Mouse (Mus musculus): ENCODE data around the gene Oma1. TPM values are rescaled to one million over a fixed set of nuclear protein-coding genes. Genes with fewer than 3 reads are reported as not detected.
A peak's percentile ranks its signal among the peaks of the same experiment; 100 is the strongest.

The Oma1 gene
- polyA plus RNA-seq, 1 experiment from 2014 or later, result 11.4 TPM

- peak; percentile 12 for DNase-seq
- Histone ChIP-seq H3K4me3 (ENCODE audit: low read depth, low read length) (no peak overlapping the region), H3K9me3 (ENCODE audit: low read length) (no peaks in the 10 kb centered on the region), H3K27ac (ENCODE audit: low read depth) (no peak overlapping the region), H3K27me3 (ENCODE audit: insufficient read depth, low read length) (no peaks in the 10 kb centered on the region), H3K9ac (replicated peaks) (no peak overlapping the region), H3K4me1 (ENCODE audit: insufficient read depth) (peaks cover 12% of the 10 kb centered on the region), H3K4me2 (ENCODE audit: low read depth, low read length) (no peak overlapping the region), H3K36me3 (replicated peaks; ENCODE audit: insufficient read depth, low read length) (no peaks in the 10 kb centered on the region)
- TF ChIP-seq CTCF (IDR thresholded peaks at IDR 0.05; ENCODE audit: low read depth) (peak; percentile 72), EP300 (IDR thresholded peaks at IDR 0.05; ENCODE audit: low read depth) (no peak)
- ATAC-seq, result 0 out of 2 replicates have a peak, but pooled peaks have one; percentile 15
- WGBS (ENCODE audit: insufficient replicate concordance), result 70% methylated on average over 2 of the region's 2 CpGs
These were observed 32.4 kb downstream of the Oma1 start for GRCm38 (mm10) chr4:103346058-103346457.

- peaks cover 7% of the 10 kb centered on the region for H3K4me1 ChIP-seq (ENCODE audit: insufficient read depth)
- ATAC-seq, result peak; percentile 50
- peak; percentile 6 for DNase-seq
- H3K9me3 ChIP-seq (ENCODE audit: low read length), result no peaks in the 10 kb centered on the region
- H3K27ac ChIP-seq (ENCODE audit: low read depth), result no peak overlapping the region; the same call in 1 of the 2 replicates
- no peak overlapping the region for H3K4me2 ChIP-seq (ENCODE audit: low read depth, low read length)
- H3K27me3 ChIP-seq (ENCODE audit: insufficient read depth, low read length), result no peaks in the 10 kb centered on the region
- WGBS (ENCODE audit: insufficient replicate concordance), result 62% methylated on average over 5 of the region's 5 CpGs
- no peak overlapping the region for H3K4me3 ChIP-seq (ENCODE audit: low read depth, low read length)
- H3K36me3 ChIP-seq (replicated peaks; ENCODE audit: insufficient read depth, low read length), result no peaks in the 10 kb centered on the region
- TF ChIP-seq EP300 (IDR thresholded peaks at IDR 0.05; ENCODE audit: low read depth) (no peak), CTCF (IDR thresholded peaks at IDR 0.05; ENCODE audit: low read depth) (no peak)
- H3K9ac ChIP-seq (replicated peaks), result no peak overlapping the region
These were observed 33.2 kb downstream of the Oma1 start for GRCm38 (mm10) chr4:103346849-103347248.

- no peaks in the 10 kb centered on the region for H3K9me3 ChIP-seq (ENCODE audit: low read length)
- H3K27me3 ChIP-seq (ENCODE audit: insufficient read depth, low read length), result no peaks in the 10 kb centered on the region
- WGBS (ENCODE audit: insufficient replicate concordance), result 76% methylated on average over 4 of the region's 4 CpGs
- TF ChIP-seq EP300 (IDR thresholded peaks at IDR 0.05; ENCODE audit: low read depth) (no peak), CTCF (IDR thresholded peaks at IDR 0.05; ENCODE audit: low read depth) (peak; percentile 42)
- no peak overlapping the region for H3K27ac ChIP-seq (ENCODE audit: low read depth)
- ATAC-seq (no peak), DNase-seq (peak; percentile 16)
- no peak overlapping the region for H3K9ac ChIP-seq (replicated peaks)
- no peak overlapping the region for H3K4me3 ChIP-seq (ENCODE audit: low read depth, low read length)
- no peak overlapping the region for H3K4me2 ChIP-seq (ENCODE audit: low read depth, low read length)
- H3K4me1 ChIP-seq (ENCODE audit: insufficient read depth), result no peaks in the 10 kb centered on the region
- peaks cover 2% of the 10 kb centered on the region for H3K36me3 ChIP-seq (replicated peaks; ENCODE audit: insufficient read depth, low read length)
These were observed 35.6 kb downstream of the Oma1 start for GRCm38 (mm10) chr4:103349219-103349618.

- ATAC-seq, result no peak
These were observed 39.3 kb downstream of the Oma1 start for GRCm38 (mm10) chr4:103352926-103353325.

GRCm38 (mm10) chr4:103357457-103357856 is 43.8 kb downstream of the Oma1 start:
- no peaks in the 10 kb centered on the region for H3K27me3 ChIP-seq (ENCODE audit: insufficient read depth, low read length)
- H3K4me1 ChIP-seq (ENCODE audit: insufficient read depth), result no peaks in the 10 kb centered on the region
- H3K4me3 ChIP-seq (ENCODE audit: low read depth, low read length), result no peak overlapping the region
- no peaks in the 10 kb centered on the region for H3K9me3 ChIP-seq (ENCODE audit: low read length)
- DNase-seq, result no peak
- 92% methylated on average over 3 of the region's 3 CpGs for WGBS (ENCODE audit: insufficient replicate concordance)
- TF ChIP-seq EP300 (IDR thresholded peaks at IDR 0.05; ENCODE audit: low read depth) (no peak), CTCF (IDR thresholded peaks at IDR 0.05; ENCODE audit: low read depth) (no peak)
- H3K4me2 ChIP-seq (ENCODE audit: low read depth, low read length), result no peak overlapping the region
- H3K9ac ChIP-seq (replicated peaks), result no peak overlapping the region
- peaks cover 5% of the 10 kb centered on the region for H3K36me3 ChIP-seq (replicated peaks; ENCODE audit: insufficient read depth, low read length)
- no peak for ATAC-seq
- no peak overlapping the region for H3K27ac ChIP-seq (ENCODE audit: low read depth)

More at GRCm38 (mm10) chr4:103352926-103353325, 39.3 kb downstream of the Oma1 start:
- H3K36me3 ChIP-seq (replicated peaks; ENCODE audit: insufficient read depth, low read length), result peaks cover 5% of the 10 kb centered on the region
- H3K27ac ChIP-seq (ENCODE audit: low read depth), result no peak overlapping the region
- WGBS (ENCODE audit: insufficient replicate concordance), result 87% methylated on average over 5 of the region's 5 CpGs
- no peaks in the 10 kb centered on the region for H3K4me1 ChIP-seq (ENCODE audit: insufficient read depth)
- H3K9ac ChIP-seq (replicated peaks), result no peak overlapping the region
- no peak for DNase-seq
- H3K4me3 ChIP-seq (ENCODE audit: low read depth, low read length), result no peak overlapping the region
- no peaks in the 10 kb centered on the region for H3K9me3 ChIP-seq (ENCODE audit: low read length)
- H3K4me2 ChIP-seq (ENCODE audit: low read depth, low read length), result no peak overlapping the region
- TF ChIP-seq CTCF (IDR thresholded peaks at IDR 0.05; ENCODE audit: low read depth) (no peak), EP300 (IDR thresholded peaks at IDR 0.05; ENCODE audit: low read depth) (no peak)
- H3K27me3 ChIP-seq (ENCODE audit: insufficient read depth, low read length), result no peaks in the 10 kb centered on the region

GRCm38 (mm10) chr4:103358941-103359448 is 45.4 kb downstream of the Oma1 start:
- Histone ChIP-seq H3K9ac (replicated peaks) (no peak overlapping the region), H3K4me1 (ENCODE audit: insufficient read depth) (no peaks in the 10 kb centered on the region), H3K36me3 (replicated peaks; ENCODE audit: insufficient read depth, low read length) (peaks cover 3% of the 10 kb centered on the region; the same call in 1 of the 2 replicates), H3K4me2 (ENCODE audit: low read depth, low read length) (no peak overlapping the region), H3K4me3 (ENCODE audit: low read depth, low read length) (no peak overlapping the region), H3K27me3 (ENCODE audit: insufficient read depth, low read length) (no peaks in the 10 kb centered on the region), H3K27ac (ENCODE audit: low read depth) (no peak overlapping the region), H3K9me3 (ENCODE audit: low read length) (no peaks in the 10 kb centered on the region)
- DNase-seq (no peak), ATAC-seq (no peak)
- 69% methylated on average over 9 of the region's 9 CpGs for WGBS (ENCODE audit: insufficient replicate concordance)
- TF ChIP-seq CTCF (IDR thresholded peaks at IDR 0.05; ENCODE audit: low read depth), result no peak
- no peak for TF ChIP-seq EP300 (IDR thresholded peaks at IDR 0.05; ENCODE audit: low read depth)

Measured in liver, postnatal 0 days (tissue).